Mouse (Mus musculus) liver, adult (tissue): Measurements from ENCODE around the gene Slc25a24.

Experiments
- GATA4 ChIP-seq: IDR thresholded peaks from 2 replicates; pipeline ENCODE4 v1.6.1; 2014; ENCODE audit warnings: mild to moderate bottlenecking, low read length; ENCODE audit not compliant: insufficient replicate concordance

Slc25a24 gene

DNA sequence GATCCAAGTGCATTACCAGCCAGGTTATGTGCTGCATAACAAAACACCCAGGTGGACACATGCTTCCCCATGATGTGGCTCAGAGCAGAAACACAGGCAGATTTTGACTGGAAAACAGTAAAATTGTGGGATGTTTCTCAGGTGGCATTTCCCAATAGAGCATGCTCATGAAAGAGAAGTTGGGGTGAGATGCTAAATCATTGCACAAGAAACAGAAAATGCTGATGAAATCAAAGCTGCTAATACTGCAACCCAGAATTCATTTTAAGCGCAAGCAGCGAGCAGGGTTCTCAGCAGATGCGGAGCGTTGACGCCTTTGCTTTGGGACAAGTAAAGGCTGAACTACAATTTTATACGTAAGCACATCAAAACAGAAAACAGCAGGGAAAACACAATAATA lies 30.5 kb downstream of the Slc25a24 start:
- no peak for TF ChIP-seq GATA4

DNA sequence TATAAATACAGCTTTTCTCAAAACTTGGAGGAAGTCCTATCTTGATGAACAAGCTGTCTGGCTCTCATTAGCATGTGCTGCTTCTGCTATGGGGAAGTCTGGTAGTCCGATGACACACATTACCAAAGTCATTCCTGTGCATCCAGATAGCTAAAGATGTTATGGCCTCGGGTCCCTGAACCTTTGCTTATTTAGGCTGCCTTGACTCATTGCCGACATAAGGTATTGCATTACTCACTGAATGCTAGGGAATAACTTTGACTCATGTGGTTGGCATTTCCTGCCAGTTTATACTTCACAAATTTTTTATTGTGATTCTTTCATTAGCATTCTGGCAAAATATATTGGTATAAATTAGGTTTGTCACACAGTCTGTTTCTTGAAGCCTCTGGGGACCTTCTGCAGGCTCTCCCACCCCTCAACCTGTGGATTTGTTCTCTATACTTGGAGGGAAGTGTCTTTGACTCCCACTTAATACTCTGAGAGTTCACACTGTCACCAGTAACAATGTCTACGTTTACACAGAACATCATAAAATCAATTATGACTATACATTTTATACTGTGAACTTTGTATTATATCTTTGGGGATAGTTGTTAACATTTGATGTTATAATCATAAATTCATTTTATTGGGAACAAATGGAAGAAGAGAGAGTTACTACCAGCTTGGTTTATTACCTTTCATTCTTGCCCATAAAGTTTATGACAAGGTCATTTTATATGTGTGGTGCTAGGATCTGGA lies 33.1 kb downstream of the Slc25a24 start:
- TF ChIP-seq GATA4, result no peak

DNA sequence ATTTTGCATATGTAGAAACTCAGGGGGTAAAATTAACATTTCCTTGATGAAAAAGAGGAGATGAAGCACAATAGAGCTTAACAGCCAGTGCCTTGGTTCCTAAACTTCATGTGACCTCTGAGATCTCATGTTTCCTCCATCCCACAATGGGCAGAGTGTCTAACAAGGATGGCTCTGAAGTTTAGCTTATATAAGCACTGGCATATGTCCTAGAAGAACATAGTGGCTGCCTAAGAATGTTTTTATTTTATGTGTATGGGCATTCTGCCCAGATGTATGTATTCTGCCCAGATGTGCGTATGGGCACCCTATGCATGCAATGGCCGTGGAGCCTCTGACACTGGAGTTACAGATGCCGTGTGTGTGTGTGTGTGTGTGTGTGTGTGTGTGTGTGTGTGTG lies 34.5 kb downstream of the Slc25a24 start:
- no peak for TF ChIP-seq GATA4

DNA sequence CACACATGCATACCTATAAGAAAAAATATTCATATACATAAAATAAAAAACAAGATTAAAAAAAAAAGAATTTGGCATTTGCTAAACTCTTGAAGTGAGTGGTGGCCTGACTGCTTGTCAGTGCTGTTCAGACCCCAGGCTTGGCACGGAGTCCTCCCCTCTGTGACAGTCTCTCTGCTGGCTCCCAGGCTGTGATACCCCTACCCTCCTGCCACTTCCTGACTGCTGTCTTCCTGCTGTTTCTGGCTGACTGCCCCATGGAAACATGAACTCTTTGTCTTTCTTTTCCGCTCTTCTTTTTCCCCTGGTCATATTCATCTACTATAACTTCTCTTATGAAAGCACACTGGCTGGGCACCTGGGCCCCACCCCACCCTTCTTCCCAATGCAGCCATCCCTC lies 41.1 kb downstream of the Slc25a24 start:
- TF ChIP-seq GATA4, result no peak

DNA sequence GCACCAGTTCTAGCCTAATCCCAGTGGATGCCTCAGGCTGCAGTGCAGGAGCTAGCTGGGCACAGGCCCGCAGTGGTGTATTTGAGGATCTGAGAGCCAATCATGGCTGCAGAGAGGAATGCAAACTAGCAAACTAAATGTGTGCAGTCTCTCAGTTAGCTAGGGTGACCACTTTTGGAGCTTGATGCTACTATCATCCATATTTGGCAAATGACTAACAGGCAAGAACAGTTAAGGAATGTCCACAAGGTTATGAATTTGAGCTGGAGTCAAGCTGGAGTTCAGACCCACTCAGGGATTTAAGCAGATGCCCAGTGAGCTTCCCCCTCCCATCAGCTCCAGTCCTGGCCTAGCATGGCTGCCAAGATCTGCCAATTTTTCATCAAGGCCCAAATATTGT lies 41.7 kb downstream of the Slc25a24 start:
- no peak for TF ChIP-seq GATA4

DNA sequence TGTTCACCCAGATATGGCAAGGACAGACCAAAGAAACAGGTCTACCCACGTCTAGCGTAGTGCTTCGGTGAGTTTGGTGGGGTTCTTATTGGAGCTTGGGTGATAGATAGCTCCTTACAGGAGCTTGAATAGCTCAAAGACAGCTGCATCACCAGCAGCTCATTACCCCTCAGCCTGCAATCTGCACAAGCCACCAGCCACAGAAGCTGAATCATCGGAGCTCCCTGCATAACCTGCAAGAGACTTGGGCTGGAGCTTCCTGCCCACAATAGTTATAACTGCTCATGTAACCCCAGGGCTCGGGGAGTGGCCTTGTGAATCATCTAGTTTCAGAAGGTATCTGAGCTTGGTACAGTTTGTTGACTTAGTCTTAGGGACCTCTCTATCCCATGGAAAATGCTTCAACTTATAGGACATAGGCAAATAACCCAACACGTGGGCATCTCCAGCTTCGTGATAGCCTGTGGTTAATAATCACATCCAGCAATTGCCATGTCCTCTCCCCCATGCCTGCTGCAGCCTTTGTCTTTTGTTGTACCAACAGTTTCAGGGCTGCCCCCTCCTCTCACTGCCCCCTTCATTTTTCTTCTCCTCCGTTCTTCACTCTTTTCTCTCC lies 42.4 kb downstream of the Slc25a24 start:
- TF ChIP-seq GATA4, result no peak

DNA sequence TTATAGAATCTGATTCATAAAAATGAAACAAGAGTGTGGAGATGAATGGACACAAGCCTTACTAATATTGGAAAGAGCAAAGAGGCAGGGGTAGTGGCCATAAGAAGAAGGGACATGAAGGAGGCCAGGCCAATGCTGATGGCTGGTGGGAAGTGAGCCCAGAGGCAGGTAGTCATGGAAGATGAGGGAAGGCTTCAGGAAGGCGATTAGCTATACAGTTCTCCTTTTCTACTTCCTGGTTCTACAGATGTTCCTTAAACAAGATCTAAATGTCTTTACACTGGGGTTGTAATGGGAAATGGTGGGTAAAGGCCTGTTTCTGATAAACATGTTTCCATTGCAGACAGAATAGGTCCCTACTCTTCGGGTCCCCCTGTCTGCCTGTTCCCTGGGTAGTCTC lies 46.2 kb downstream of the Slc25a24 start:
- TF ChIP-seq GATA4, result no peak

GRCm38 (mm10) chr3:109171070-109171778 lies 48.3 kb downstream of the Slc25a24 start:
- no peak for TF ChIP-seq GATA4

DNA sequence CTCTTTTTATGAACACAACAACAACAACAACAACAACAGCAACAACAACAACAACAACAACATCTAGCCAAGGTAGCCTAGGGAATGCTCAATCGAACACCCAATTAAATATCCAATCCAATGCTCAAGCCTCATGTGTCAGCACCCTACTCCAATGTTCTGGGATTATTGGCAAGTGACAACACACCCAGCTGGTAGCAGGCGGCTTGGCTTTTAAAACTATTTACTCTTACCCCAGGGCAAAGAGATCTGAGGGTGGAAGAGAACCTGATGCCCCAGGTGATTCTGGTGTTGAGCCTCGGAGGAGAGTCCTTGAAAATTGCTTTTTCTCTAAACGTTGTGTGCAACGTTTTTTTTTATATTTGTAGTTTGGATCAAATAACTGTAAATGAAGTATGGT lies 51.4 kb downstream of the Slc25a24 start:
- TF ChIP-seq GATA4, result no peak

GRCm38 (mm10) chr3:109178705-109179104 lies 55.8 kb downstream of the Slc25a24 start:
- TF ChIP-seq GATA4, result no peak

- no peak for TF ChIP-seq GATA4
Measured at GRCm38 (mm10) chr3:109179528-109180076, 56.7 kb downstream of the Slc25a24 start.

DNA sequence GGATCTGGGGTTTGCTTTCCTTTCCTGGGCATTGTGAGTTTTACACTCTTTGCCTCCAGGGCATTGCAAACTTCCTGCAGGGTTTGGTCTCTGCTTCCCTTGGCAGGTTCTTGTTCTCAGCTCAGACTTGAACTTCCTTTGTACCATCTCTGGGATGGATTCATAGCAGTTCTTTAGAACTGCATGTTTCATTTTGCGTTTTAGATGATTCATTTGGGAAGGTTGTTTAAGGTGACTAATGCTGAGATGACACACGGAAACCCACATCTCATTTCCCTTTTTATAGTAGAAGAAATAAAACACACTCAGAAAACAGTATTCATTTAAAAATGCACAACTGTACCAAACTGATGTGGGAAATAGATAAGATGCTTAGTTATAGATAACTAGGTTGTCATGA lies 73.2 kb downstream of the Slc25a24 start:
- TF ChIP-seq GATA4, result no peak

DNA sequence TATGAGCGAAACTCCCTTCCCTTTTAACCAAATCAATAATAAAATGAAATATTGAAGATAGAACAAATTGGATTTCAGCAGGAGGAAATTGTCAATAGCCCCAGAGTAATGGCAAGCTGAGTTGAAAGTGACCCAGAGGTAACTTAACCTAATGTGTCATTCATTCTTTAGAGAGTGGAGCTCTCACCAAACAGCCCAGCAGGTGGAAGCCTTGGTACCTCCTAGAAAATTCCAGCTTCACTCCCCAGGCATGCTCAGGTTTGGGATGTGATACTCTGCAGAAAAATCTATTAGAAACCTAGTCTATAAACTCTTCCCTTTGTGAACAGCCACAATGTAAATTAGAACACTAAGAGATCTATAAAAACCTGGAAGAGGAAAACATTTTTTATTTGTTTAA lies 76.3 kb downstream of the Slc25a24 start:
- TF ChIP-seq GATA4, result no peak

DNA sequence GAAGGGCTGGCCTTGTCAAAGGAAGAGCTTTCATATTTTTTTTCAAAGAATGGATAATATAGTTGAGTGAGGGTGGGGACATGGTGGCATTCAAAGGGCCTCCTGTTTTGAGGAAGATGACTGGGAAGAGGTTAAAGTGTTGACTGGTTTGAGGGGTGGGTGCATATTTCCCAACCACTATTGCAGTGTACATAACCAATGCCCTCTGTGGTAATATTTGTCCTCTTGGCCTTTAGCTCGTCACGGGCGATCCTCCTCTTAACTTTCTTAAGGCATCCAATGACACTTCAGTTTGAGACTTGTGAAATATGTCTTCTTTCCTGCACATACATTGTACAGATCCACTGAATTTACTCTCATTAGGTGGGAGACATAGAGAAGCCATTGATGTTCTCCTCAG lies 89.4 kb downstream of the Slc25a24 start:
- no peak for TF ChIP-seq GATA4

- no peak for TF ChIP-seq GATA4
Measured at GRCm38 (mm10) chr3:109216352-109216751, 93.4 kb downstream of the Slc25a24 start.
